Mouse (Mus musculus): ENCODE measurements around the gene Psmd4. TPM values are rescaled to one million over a fixed set of nuclear protein-coding genes. Genes with fewer than 3 reads are reported as not detected.
A peak's percentile ranks its signal among the peaks of the same experiment; 100 is the strongest.

The Psmd4 gene
- polyA plus RNA-seq, 1 experiment from 2014 or later = 281 TPM

DNA sequence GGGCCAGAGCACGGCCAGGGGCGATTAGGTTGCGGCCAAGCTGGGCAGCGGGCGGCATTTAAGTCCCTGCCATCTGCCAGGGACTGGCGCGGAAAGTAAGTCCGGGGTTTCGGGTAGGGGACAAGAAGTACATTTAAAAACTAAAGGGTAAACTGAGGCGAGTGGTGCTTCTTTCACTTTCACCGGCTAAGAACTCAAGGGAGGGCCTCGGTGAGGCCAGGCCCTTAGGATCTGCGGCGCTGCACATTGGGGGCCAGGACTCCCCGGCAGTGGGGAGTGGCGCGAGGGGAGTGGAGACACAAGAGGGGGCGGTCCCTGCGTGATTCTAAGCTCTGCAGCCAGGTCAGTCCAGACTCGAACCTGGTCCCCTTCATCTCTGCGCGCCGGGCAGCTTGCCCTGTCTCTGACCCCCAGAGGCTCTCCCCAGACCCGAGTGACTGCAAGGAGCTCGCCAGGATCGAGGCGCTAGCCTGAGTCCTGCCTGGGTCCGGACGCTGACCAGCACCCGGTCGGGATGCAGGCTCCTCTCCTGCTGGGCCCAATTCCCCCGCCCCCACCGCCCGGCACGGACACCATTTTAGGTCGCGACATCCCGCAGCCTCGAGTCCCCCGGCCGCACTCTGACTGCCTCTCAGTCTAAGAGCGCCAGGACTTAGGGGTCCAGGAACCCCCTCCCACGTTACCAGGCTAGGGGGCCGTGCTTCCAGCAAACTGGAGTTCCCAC is 27.8 kb downstream of the Psmd4 start:
- Histone ChIP-seq H3K9me3 (ENCODE audit: low read length) (no peaks in the 10 kb centered on the region), H3K27ac (ENCODE audit: low read length) (peak overlapping the region; percentile 99), H3K9ac (replicated peaks; ENCODE audit: low read length) (peak overlapping the region; percentile 83), H3K27me3 (ENCODE audit: insufficient read depth, low read length) (no peaks in the 10 kb centered on the region), H3K4me3 (ENCODE audit: low read length) (peak overlapping the region; percentile 80), H3K4me2 (replicated peaks; ENCODE audit: low read depth, low read length) (peak overlapping the region; percentile 88), H3K4me1 (ENCODE audit: insufficient read depth, low read length) (peaks cover 18% of the 10 kb centered on the region), H3K36me3 (ENCODE audit: insufficient read depth, low read length) (peaks cover 23% of the 10 kb centered on the region)
- under 1% methylated on average over 44 of the region's 44 CpGs for WGBS
- ATAC-seq (ENCODE audit: low FRiP score, low TSS enrichment) = peak; percentile 0

GRCm38 (mm10) chr3:95013699-95014427 is 28.6 kb downstream of the Psmd4 start:
- peaks cover 18% of the 10 kb centered on the region for H3K4me1 ChIP-seq (ENCODE audit: insufficient read depth, low read length)
- 11% methylated on average over 13 of the region's 13 CpGs for WGBS
- peak overlapping the region; percentile 88 for H3K4me2 ChIP-seq (replicated peaks; ENCODE audit: low read depth, low read length)
- H3K4me3 ChIP-seq (ENCODE audit: low read length) = peak overlapping the region; percentile 80
- H3K36me3 ChIP-seq (ENCODE audit: insufficient read depth, low read length) = peaks cover 30% of the 10 kb centered on the region
- H3K9me3 ChIP-seq (ENCODE audit: low read length) = no peaks in the 10 kb centered on the region
- H3K27me3 ChIP-seq (ENCODE audit: insufficient read depth, low read length) = no peaks in the 10 kb centered on the region
- ATAC-seq (ENCODE audit: low FRiP score, low TSS enrichment) = no peak
- peak overlapping the region; percentile 99 for H3K27ac ChIP-seq (ENCODE audit: low read length)
- H3K9ac ChIP-seq (replicated peaks; ENCODE audit: low read length) = peak overlapping the region; percentile 83

DNA sequence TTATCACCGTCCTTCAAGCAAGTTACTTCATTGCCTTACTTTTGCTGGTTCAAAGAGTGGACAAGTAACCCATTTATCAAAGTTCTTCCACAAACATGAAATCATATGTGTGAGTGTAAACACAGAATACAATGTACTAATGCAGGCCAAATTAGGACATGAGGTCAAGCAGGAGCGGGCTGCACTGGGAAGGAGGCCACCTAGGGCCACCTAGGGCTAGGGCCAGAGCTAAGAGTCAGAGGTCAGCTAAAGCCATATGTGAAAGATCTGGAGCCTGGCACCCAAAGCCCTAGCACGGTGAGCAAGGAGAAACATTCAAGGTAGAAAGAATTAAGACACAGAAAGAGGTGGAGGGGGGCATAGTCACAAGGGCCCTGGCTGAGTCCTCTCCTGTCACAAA is 29.4 kb downstream of the Psmd4 start:
- Histone ChIP-seq H3K4me2 (replicated peaks; ENCODE audit: low read depth, low read length) (peak overlapping the region; percentile 88), H3K4me1 (ENCODE audit: insufficient read depth, low read length) (peaks cover 18% of the 10 kb centered on the region), H3K4me3 (ENCODE audit: low read length) (0 out of 2 replicates have a peak overlapping the region, but pooled peaks have one; percentile 80), H3K27ac (ENCODE audit: low read length) (no peak overlapping the region), H3K27me3 (ENCODE audit: insufficient read depth, low read length) (no peaks in the 10 kb centered on the region), H3K9me3 (ENCODE audit: low read length) (no peaks in the 10 kb centered on the region), H3K36me3 (ENCODE audit: insufficient read depth, low read length) (peaks cover 39% of the 10 kb centered on the region), H3K9ac (replicated peaks; ENCODE audit: low read length) (0 out of 2 replicates have a peak overlapping the region, but pooled peaks have one; percentile 83)
- ATAC-seq (ENCODE audit: low FRiP score, low TSS enrichment) = no peak
- 81% methylated on average over 3 of the region's 3 CpGs for WGBS

DNA sequence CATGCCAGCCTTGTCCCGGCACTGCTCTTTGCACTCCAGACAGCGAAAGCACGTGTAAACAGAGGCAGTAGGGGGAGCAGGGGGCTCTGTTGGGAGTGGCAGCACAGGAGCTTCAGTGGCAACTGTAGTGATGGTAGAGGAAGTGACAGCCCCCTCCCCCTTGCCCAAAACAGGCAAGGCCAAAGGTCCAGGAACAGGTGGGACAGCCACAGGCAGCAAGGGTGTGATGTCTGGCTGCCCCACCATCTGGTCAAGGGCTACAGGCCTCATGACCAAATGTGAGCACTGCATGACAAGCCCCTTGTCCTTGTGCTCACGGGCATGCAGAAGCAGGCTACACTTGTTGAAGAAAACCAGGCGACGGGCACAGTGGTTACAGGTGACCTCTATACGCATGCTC is 32.0 kb downstream of the Psmd4 start:
- no peak overlapping the region for H3K27ac ChIP-seq (ENCODE audit: low read length)
- H3K36me3 ChIP-seq (ENCODE audit: insufficient read depth, low read length) = peaks cover 64% of the 10 kb centered on the region
- H3K4me3 ChIP-seq (ENCODE audit: low read length) = no peak overlapping the region
- H3K4me1 ChIP-seq (ENCODE audit: insufficient read depth, low read length) = peaks cover 15% of the 10 kb centered on the region
- 80% methylated on average over 7 of the region's 7 CpGs for WGBS
- no peaks in the 10 kb centered on the region for H3K27me3 ChIP-seq (ENCODE audit: insufficient read depth, low read length)
- H3K4me2 ChIP-seq (replicated peaks; ENCODE audit: low read depth, low read length) = no peak overlapping the region
- H3K9ac ChIP-seq (replicated peaks; ENCODE audit: low read length) = no peak overlapping the region
- no peaks in the 10 kb centered on the region for H3K9me3 ChIP-seq (ENCODE audit: low read length)
- no peak for ATAC-seq (ENCODE audit: low FRiP score, low TSS enrichment)

- no peaks in the 10 kb centered on the region for H3K9me3 ChIP-seq (ENCODE audit: low read length)
- no peak overlapping the region for H3K4me2 ChIP-seq (replicated peaks; ENCODE audit: low read depth, low read length)
- no peak overlapping the region for H3K9ac ChIP-seq (replicated peaks; ENCODE audit: low read length)
- H3K27ac ChIP-seq (ENCODE audit: low read length) = no peak overlapping the region
- WGBS = 88% methylated on average over 9 of the region's 9 CpGs
- H3K27me3 ChIP-seq (ENCODE audit: insufficient read depth, low read length) = no peaks in the 10 kb centered on the region
- no peak for ATAC-seq (ENCODE audit: low FRiP score, low TSS enrichment)
- H3K4me3 ChIP-seq (ENCODE audit: low read length) = no peak overlapping the region
- no peaks in the 10 kb centered on the region; the same call in 1 of the 2 replicates for H3K4me1 ChIP-seq (ENCODE audit: insufficient read depth, low read length)
- H3K36me3 ChIP-seq (ENCODE audit: insufficient read depth, low read length) = peaks cover 76% of the 10 kb centered on the region
These were observed 34.7 kb downstream of the Psmd4 start for GRCm38 (mm10) chr3:95007706-95008105.

DNA sequence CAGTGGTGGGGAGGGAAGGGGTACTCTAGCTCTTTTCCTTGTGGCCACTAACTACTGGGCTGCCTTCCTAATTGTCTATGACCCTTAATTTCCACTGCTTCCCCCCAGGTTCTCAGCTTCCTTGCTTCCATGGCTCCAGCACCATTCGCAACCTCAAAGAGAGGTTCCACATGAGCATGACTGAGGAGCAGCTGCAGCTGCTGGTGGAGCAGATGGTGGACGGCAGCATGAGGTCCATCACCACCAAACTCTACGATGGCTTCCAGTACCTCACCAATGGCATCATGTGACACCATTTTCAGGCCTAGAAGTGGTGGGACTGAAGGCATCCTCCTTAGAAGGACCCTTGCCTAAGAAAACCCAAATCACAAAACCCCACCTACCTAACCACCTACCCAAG is 36.8 kb downstream of the Psmd4 start:
- WGBS = 87% methylated on average over 3 of the region's 3 CpGs
- no peak overlapping the region for H3K4me2 ChIP-seq (replicated peaks; ENCODE audit: low read depth, low read length)
- peaks cover 69% of the 10 kb centered on the region for H3K36me3 ChIP-seq (ENCODE audit: insufficient read depth, low read length)
- no peak overlapping the region for H3K4me3 ChIP-seq (ENCODE audit: low read length)
- no peak overlapping the region for H3K9ac ChIP-seq (replicated peaks; ENCODE audit: low read length)
- no peaks in the 10 kb centered on the region for H3K4me1 ChIP-seq (ENCODE audit: insufficient read depth, low read length)
- no peaks in the 10 kb centered on the region for H3K27me3 ChIP-seq (ENCODE audit: insufficient read depth, low read length)
- no peak overlapping the region for H3K27ac ChIP-seq (ENCODE audit: low read length)
- ATAC-seq (ENCODE audit: low FRiP score, low TSS enrichment) = no peak
- H3K9me3 ChIP-seq (ENCODE audit: low read length) = no peaks in the 10 kb centered on the region

- Histone ChIP-seq H3K9me3 (ENCODE audit: low read length) (no peaks in the 10 kb centered on the region), H3K27ac (ENCODE audit: low read length) (no peak overlapping the region), H3K36me3 (ENCODE audit: insufficient read depth, low read length) (peaks cover 71% of the 10 kb centered on the region), H3K9ac (replicated peaks; ENCODE audit: low read length) (no peak overlapping the region), H3K4me1 (ENCODE audit: insufficient read depth, low read length) (no peaks in the 10 kb centered on the region), H3K27me3 (ENCODE audit: insufficient read depth, low read length) (no peaks in the 10 kb centered on the region), H3K4me3 (ENCODE audit: low read length) (no peak overlapping the region), H3K4me2 (replicated peaks; ENCODE audit: low read depth, low read length) (no peak overlapping the region)
- ATAC-seq (ENCODE audit: low FRiP score, low TSS enrichment) = no peak
These were observed 39.1 kb downstream of the Psmd4 start for GRCm38 (mm10) chr3:95003273-95003672.

DNA sequence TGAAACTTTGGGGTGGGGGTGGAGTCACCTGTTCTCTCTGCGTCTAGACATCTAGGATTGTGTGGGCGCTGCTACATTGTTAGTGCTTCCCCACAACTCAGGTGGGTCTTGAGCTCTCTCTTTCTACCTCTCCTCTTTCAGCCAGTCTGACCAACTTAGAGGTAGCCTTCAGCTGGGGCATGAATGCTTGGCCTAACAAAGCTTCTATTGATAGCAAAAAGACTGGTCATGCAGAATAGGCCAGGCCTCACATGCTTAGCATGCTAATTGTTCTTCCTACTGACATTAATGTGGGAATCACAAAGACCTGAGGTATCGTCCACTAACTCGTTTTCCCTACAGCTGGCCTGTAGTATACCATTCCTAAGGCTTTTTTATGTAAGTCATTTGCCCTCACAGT is 39.8 kb downstream of the Psmd4 start:
- peaks cover 71% of the 10 kb centered on the region for H3K36me3 ChIP-seq (ENCODE audit: insufficient read depth, low read length)
- H3K27ac ChIP-seq (ENCODE audit: low read length) = no peak overlapping the region
- no peaks in the 10 kb centered on the region for H3K9me3 ChIP-seq (ENCODE audit: low read length)
- ATAC-seq (ENCODE audit: low FRiP score, low TSS enrichment) = no peak
- H3K4me1 ChIP-seq (ENCODE audit: insufficient read depth, low read length) = no peaks in the 10 kb centered on the region
- H3K4me3 ChIP-seq (ENCODE audit: low read length) = no peak overlapping the region
- 74% methylated on average over 4 of the region's 4 CpGs for WGBS
- no peak overlapping the region for H3K9ac ChIP-seq (replicated peaks; ENCODE audit: low read length)
- H3K4me2 ChIP-seq (replicated peaks; ENCODE audit: low read depth, low read length) = no peak overlapping the region
- no peaks in the 10 kb centered on the region for H3K27me3 ChIP-seq (ENCODE audit: insufficient read depth, low read length)

GRCm38 (mm10) chr3:94996946-94997345 is 45.5 kb downstream of the Psmd4 start:
- peaks cover 74% of the 10 kb centered on the region for H3K36me3 ChIP-seq (ENCODE audit: insufficient read depth, low read length)
- no peak overlapping the region for H3K27ac ChIP-seq (ENCODE audit: low read length)
- WGBS = 53% methylated on average over 2 of the region's 2 CpGs
- H3K4me3 ChIP-seq (ENCODE audit: low read length) = no peak overlapping the region
- no peaks in the 10 kb centered on the region for H3K9me3 ChIP-seq (ENCODE audit: low read length)
- no peak overlapping the region for H3K4me2 ChIP-seq (replicated peaks; ENCODE audit: low read depth, low read length)
- ATAC-seq (ENCODE audit: low FRiP score, low TSS enrichment) = no peak
- H3K4me1 ChIP-seq (ENCODE audit: insufficient read depth, low read length) = no peaks in the 10 kb centered on the region
- no peaks in the 10 kb centered on the region for H3K27me3 ChIP-seq (ENCODE audit: insufficient read depth, low read length)
- H3K9ac ChIP-seq (replicated peaks; ENCODE audit: low read length) = no peak overlapping the region

- Histone ChIP-seq H3K27me3 (ENCODE audit: insufficient read depth, low read length) (no peaks in the 10 kb centered on the region), H3K9me3 (ENCODE audit: low read length) (no peaks in the 10 kb centered on the region), H3K4me2 (replicated peaks; ENCODE audit: low read depth, low read length) (no peak overlapping the region), H3K27ac (ENCODE audit: low read length) (peak overlapping the region; percentile 10; the same call in 1 of the 2 replicates), H3K4me1 (ENCODE audit: insufficient read depth, low read length) (peaks cover 21% of the 10 kb centered on the region), H3K4me3 (ENCODE audit: low read length) (no peak overlapping the region), H3K36me3 (ENCODE audit: insufficient read depth, low read length) (peaks cover 34% of the 10 kb centered on the region), H3K9ac (replicated peaks; ENCODE audit: low read length) (no peak overlapping the region)
- WGBS = 29% methylated on average over 9 of the region's 9 CpGs
- no peak for ATAC-seq (ENCODE audit: low FRiP score, low TSS enrichment)
These were observed 53.2 kb downstream of the Psmd4 start for GRCm38 (mm10) chr3:94989159-94989761.
